Mouse (Mus musculus): ENCODE results near the gene Mmp25.
"Not testable (repeated sequence)": the region's sequence is repeated elsewhere in the genome, so short reads cannot be mapped to it uniquely, and the experiment has no call there.

Gene Mmp25

GRCm38 (mm10) chr17:23599605-23600063, 45.4 kb downstream of the Mmp25 start:
- DNase-seq = no peak

GRCm38 (mm10) chr17:23598582-23599552, 46.2 kb downstream of the Mmp25 start, which contains the start of gene Zfp13:
Gene Zfp13, minus strand, starts transcription at chr17:23599487.
- peak; percentile 69 to 75 for DNase-seq

- DNase-seq = not testable (repeated sequence)
Measured at GRCm38 (mm10) chr17:23595139-23595538, 49.9 kb downstream of the Mmp25 start.

GRCm38 (mm10) chr17:23592926-23593300, 52.2 kb downstream of the Mmp25 start:
- no peak for DNase-seq

GRCm38 (mm10) chr17:23592208-23592925, 52.7 kb downstream of the Mmp25 start:
- peak; percentile 70 to 84 for DNase-seq

GRCm38 (mm10) chr17:23587253-23587652, 57.8 kb downstream of the Mmp25 start:
- DNase-seq = no peak

GRCm38 (mm10) chr17:23585721-23586491, 59.2 kb downstream of the Mmp25 start:
- DNase-seq = no peak

- no peak for DNase-seq
Measured at GRCm38 (mm10) chr17:23584786-23585185, 60.3 kb downstream of the Mmp25 start.

Data from spleen, adult 18-20 months (tissue).